Mouse (Mus musculus): ENCODE data around the gene Kif6. TPM values are rescaled to one million over a fixed set of nuclear protein-coding genes. Genes with fewer than 3 reads are reported as not detected.

Gene Kif6
- polyA plus RNA-seq, 1 experiment from 2014 or later, result 2.8 TPM

DNA sequence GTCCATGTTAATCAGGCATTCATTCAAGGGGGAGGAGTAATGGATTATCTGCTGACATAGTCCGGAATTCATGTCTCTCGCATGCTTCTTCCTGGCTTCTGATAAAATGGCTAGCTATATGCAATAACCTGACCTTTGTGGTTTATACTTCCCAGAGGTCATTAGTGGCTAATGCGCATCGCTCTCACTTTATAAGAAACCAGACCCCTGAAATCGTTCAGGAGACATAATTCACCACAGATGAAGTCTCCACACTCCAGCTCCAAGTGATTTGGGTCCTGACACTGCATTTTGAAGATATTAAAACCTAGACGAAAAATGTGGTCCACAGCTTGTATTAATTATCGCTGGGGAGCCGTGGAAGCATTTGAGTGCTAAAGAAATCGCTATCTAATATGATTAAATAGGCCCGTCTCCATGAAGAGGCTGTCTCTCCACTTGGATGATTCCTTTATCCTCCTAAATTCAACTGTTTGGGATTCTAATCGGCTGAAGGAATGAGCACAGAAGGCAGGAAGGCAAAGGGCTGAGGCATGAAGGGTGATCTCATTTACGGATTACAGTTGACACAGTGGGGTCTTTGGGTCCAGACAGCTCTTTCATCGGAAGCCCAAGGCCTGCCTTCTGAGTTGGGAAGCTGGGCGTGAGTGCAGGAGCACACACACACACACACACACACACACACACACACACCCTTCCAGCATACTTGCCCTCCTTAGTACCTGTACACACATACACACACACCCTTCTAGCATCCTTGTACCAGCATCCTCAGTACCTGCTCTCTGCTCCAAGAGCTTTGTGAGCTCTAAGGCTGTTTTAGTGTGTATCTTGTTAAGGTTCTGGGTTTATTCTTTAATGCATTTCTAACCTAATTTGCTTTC lies 128.9 kb downstream of the Kif6 start:
- no peak for DNase-seq (ENCODE audit: extremely low spot score, low spot score)
- peaks cover 10% of the 10 kb centered on the region for H3K4me1 ChIP-seq
- H3K36me3 ChIP-seq (replicated peaks), result no peaks in the 10 kb centered on the region
- H3K27me3 ChIP-seq (ENCODE audit: poor library complexity, severe bottlenecking), result no peaks in the 10 kb centered on the region
- WGBS, result 61% methylated on average over 14 of the region's 14 CpGs
- no peak overlapping the region for H3K4me3 ChIP-seq
- H3K9me3 ChIP-seq, result peaks cover 4% of the 10 kb centered on the region; the same call in 1 of the 2 replicates
- peak overlapping the region; percentile 8; the same call in 1 of the 2 replicates for H3K27ac ChIP-seq

DNA sequence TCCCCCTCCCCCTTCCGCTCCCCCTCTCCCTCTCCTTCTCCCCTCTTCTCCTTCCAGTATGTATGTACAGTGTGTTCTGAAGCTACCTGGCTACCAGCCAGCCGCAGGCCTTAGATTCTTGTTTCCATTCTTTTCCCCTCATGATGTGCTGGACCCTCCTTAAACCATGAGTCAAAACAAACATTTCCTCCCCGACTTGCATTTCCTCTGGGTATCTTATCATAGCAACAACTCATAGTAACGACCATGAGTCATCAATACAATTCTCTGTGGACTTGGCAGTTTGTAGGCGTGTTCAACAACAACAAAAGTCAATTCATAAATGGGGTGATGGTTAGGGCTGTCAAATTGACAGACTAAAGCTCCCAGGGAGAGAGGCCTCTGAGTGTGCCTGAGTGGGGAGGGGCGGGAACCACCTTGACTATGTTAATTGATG lies 136.0 kb downstream of the Kif6 start:
- H3K4me1 ChIP-seq, result no peaks in the 10 kb centered on the region
- no peak for DNase-seq (ENCODE audit: extremely low spot score, low spot score)
- H3K36me3 ChIP-seq (replicated peaks), result no peaks in the 10 kb centered on the region
- 79% methylated on average over 6 of the region's 6 CpGs for WGBS
- no peak overlapping the region for H3K27ac ChIP-seq
- no peaks in the 10 kb centered on the region for H3K27me3 ChIP-seq (ENCODE audit: poor library complexity, severe bottlenecking)
- H3K9me3 ChIP-seq, result peaks cover 4% of the 10 kb centered on the region; the same call in 1 of the 2 replicates
- no peak overlapping the region for H3K4me3 ChIP-seq

DNA sequence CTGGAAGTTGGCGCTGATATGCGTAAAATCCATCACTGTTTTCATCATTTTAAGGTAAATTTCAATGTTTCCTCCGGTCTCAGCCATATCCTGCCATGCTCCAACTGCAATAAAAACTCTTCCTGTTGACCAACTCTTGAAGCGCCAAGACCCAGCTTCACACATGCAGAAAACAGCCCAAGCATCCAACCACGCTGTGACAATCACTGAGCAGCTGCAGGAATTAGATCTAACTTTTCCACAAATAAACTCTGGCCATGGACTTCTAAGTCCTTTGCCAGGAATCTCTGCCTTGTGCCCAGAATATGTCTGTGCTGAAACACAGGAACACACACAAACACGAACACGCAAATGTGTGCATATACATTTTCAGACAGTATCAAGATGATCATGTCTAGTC lies 138.9 kb downstream of the Kif6 start:
- H3K9me3 ChIP-seq, result no peaks in the 10 kb centered on the region
- no peak for DNase-seq (ENCODE audit: extremely low spot score, low spot score)
- no peak overlapping the region for H3K27ac ChIP-seq
- no peaks in the 10 kb centered on the region for H3K4me1 ChIP-seq
- H3K36me3 ChIP-seq (replicated peaks), result no peaks in the 10 kb centered on the region
- WGBS, result 95% methylated on average over 7 of the region's 7 CpGs
- H3K4me3 ChIP-seq, result no peak overlapping the region
- H3K27me3 ChIP-seq (ENCODE audit: poor library complexity, severe bottlenecking), result no peaks in the 10 kb centered on the region

DNA sequence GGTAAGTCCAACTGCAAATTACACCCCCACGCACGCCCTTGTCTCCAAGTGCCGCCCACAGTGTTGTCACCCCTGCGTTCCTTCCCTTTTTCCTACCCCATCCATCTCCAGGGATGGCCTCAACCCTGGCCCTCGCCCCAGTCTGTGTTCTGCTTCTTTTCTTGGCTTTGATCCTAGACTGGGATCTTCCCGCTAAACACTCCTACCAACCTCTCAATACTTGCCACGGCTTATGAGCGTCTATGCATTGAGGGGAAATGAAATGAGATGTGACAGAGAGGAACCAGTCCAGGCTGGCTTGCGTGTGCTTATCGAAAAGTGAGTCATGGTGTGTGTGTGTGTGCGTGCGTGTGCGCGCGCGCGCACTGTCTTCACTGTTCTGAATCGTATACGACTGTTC lies 141.9 kb downstream of the Kif6 start:
- no peaks in the 10 kb centered on the region for H3K9me3 ChIP-seq
- no peak overlapping the region for H3K27ac ChIP-seq
- H3K27me3 ChIP-seq (ENCODE audit: poor library complexity, severe bottlenecking), result 0 out of 2 replicates have a peak, but pooled peaks cover under 1% of the 10 kb centered on the region
- no peak overlapping the region for H3K4me3 ChIP-seq
- no peak for DNase-seq (ENCODE audit: extremely low spot score, low spot score)
- 94% methylated on average over 19 of the region's 19 CpGs for WGBS
- no peaks in the 10 kb centered on the region for H3K36me3 ChIP-seq (replicated peaks)
- H3K4me1 ChIP-seq, result peaks cover 7% of the 10 kb centered on the region

DNA sequence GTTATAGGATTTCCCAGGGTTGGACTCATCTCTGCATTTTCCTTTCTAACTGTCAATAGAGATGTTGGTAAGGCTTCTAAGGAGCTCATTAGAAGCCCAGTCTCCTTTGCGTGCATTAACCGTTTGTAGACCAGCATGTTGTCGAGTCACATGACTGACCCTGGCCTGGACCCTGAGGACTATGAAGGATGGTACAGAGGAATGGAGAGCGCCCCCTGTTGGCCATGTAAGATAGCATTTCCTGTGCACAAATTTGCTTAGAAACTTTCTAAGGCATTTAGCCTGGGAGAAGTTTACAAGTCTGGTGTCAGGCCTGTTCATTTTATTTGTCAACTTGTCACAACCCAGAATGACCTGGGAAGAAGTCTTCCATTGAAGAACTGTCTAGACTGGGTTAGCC lies 144.1 kb downstream of the Kif6 start:
- Histone ChIP-seq H3K9me3 (no peaks in the 10 kb centered on the region; the same call in 1 of the 2 replicates), H3K4me3 (no peak overlapping the region), H3K27ac (no peak overlapping the region), H3K4me1 (peaks cover 7% of the 10 kb centered on the region), H3K36me3 (replicated peaks) (no peaks in the 10 kb centered on the region), H3K27me3 (ENCODE audit: poor library complexity, severe bottlenecking) (peaks cover 21% of the 10 kb centered on the region)
- DNase-seq (ENCODE audit: extremely low spot score, low spot score), result no peak
- WGBS, result 81% methylated on average over 4 of the region's 4 CpGs

DNA sequence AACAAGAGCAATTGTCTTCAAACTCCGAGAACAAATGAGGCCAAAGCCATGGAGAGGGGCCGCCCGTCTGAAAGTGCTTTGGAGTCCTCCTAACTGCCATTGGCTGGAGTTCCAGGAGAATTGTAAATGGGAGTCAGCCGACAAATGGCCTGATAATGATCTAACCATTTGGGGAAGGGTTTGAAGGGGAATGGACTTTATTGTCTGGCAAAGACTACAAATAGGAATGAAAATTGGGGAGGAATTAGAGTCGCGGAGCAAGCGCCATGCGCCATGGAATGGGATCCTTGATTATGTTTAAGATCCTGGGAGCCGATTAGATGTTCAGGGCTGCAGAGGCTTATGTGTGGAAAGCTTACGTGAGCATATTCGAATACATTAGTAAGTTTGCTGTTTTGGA lies 146.3 kb downstream of the Kif6 start:
- H3K4me3 ChIP-seq, result no peak overlapping the region
- H3K27ac ChIP-seq, result no peak overlapping the region
- no peaks in the 10 kb centered on the region for H3K36me3 ChIP-seq (replicated peaks)
- no peak for DNase-seq (ENCODE audit: extremely low spot score, low spot score)
- no peaks in the 10 kb centered on the region; the same call in 1 of the 2 replicates for H3K9me3 ChIP-seq
- H3K4me1 ChIP-seq, result peaks cover 12% of the 10 kb centered on the region
- WGBS, result 81% methylated on average over 11 of the region's 11 CpGs
- H3K27me3 ChIP-seq (ENCODE audit: poor library complexity, severe bottlenecking), result peaks cover 43% of the 10 kb centered on the region

DNA sequence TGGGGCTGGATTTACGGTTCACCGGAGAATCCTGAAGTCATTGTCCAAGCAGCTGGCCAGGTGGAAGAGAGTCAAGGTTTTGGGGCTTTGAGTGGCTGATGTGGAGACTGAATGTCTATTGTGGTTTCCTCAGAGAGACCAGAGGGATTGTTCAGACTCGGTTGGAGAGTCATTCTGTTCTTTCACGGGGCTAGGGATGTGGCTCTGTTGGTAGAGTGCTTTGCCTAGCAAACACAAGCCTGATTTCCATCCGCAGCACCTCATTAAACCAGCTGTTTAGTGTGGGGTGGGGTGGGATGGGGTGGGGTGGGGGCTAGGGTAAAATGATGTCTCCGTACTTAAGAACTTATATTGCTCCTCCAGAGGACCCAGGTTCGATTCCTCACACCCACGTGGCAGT lies 146.9 kb downstream of the Kif6 start:
- 67% methylated on average over 8 of the region's 8 CpGs for WGBS
- peaks cover 49% of the 10 kb centered on the region for H3K27me3 ChIP-seq (ENCODE audit: poor library complexity, severe bottlenecking)

DNA sequence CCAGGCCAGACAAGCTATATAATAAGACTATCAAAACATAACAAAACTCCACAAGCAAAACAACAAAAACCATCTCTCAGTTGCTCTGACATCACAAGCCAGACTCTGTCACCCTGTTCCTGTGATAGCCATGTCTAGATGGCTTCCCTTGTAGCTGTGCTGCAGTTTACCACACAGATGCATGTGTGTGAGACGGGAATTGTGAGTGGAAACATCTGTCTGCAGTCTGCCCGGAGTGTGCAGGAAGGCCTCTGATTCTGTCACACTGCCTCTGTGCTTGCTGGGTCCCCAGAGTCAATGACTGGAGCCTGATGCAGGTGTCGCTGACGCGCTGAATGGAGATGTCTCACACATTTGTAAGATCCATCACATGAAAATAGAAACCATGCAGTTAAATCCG lies 150.0 kb downstream of the Kif6 start:
- no peak for DNase-seq (ENCODE audit: extremely low spot score, low spot score)
- WGBS, result 81% methylated on average over 6 of the region's 6 CpGs
- no peaks in the 10 kb centered on the region for H3K36me3 ChIP-seq (replicated peaks)
- no peak overlapping the region for H3K27ac ChIP-seq
- no peaks in the 10 kb centered on the region; the same call in 1 of the 2 replicates for H3K9me3 ChIP-seq
- peaks cover 25% of the 10 kb centered on the region for H3K4me1 ChIP-seq
- peaks cover 68% of the 10 kb centered on the region for H3K27me3 ChIP-seq (ENCODE audit: poor library complexity, severe bottlenecking)
- no peak overlapping the region for H3K4me3 ChIP-seq

More for the DNA sequence above, 146.9 kb downstream of the Kif6 start:
- H3K4me3 ChIP-seq, result no peak overlapping the region
- no peak overlapping the region for H3K27ac ChIP-seq
- no peak for DNase-seq (ENCODE audit: extremely low spot score, low spot score)
- H3K9me3 ChIP-seq, result no peaks in the 10 kb centered on the region; the same call in 1 of the 2 replicates
- H3K36me3 ChIP-seq (replicated peaks), result no peaks in the 10 kb centered on the region
- H3K4me1 ChIP-seq, result peaks cover 12% of the 10 kb centered on the region

DNA sequence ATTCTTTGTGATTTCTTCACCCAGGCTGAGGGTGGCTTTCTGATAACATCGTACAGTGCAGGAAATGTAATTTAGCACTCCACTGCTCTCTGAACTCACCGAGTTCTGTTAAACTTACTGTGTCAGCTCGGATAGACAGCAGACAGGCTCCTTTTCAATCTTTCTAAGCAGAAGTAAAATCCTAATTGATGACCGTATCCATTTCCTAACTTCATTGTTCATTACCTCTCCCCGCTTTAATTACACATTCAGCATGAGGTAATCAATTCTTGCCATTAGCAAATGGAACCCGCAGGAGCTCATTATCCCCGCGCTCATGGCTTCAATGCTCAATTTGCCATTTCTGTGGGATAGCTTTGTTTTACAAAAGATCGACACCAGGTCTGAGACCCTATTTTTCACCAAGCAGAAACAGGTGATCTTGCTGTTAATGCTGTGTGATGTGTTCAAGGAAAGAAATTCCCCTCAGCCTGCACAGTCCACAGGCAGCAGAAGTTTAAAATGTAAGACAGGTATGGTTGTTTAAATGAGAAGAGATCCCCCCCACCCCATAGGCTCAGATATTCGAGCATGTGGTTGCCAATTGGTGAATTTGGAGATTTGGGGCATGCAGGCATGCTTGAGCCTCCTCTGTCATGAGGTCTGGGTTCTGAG lies 152.9 kb downstream of the Kif6 start:
- Histone ChIP-seq H3K4me1 (peaks cover 18% of the 10 kb centered on the region), H3K4me3 (no peak overlapping the region), H3K27ac (no peak overlapping the region), H3K9me3 (no peaks in the 10 kb centered on the region; the same call in 1 of the 2 replicates), H3K27me3 (ENCODE audit: poor library complexity, severe bottlenecking) (peaks cover 85% of the 10 kb centered on the region), H3K36me3 (replicated peaks) (no peaks in the 10 kb centered on the region)
- no peak for DNase-seq (ENCODE audit: extremely low spot score, low spot score)
- 15% methylated on average over 10 of the region's 10 CpGs for WGBS

DNA sequence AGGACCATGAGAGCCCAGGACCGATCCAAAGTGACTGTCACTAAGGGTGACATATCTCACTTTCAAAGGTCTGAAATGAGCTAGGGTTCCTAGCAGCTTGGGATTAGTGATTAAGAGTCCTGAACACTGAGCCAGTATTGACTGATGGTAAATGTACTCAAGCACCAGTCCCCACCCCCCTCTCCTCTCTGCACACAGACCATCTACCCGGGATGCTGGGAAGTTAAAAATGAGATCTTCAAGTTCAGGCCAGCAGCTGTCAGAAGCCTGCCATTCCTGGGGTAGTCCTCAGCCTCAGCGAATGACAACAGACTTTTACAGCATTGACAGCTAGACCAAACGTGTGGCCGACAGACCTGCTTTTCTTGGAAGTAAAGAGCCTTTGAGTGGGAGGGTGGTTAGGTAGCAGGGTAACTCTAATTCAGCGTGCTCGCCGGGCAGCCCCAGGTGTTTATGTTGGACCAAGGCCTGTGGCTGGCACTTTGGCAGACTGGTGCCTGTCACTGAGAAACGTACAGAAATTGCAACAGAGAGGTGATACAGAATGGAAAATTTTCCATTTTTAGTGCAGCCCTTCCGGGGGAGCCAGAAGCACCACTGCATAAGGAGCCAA lies 156.9 kb downstream of the Kif6 start:
- Histone ChIP-seq H3K9me3 (no peaks in the 10 kb centered on the region), H3K27me3 (ENCODE audit: poor library complexity, severe bottlenecking) (peaks cover 61% of the 10 kb centered on the region), H3K4me3 (no peak overlapping the region), H3K4me1 (peaks cover 13% of the 10 kb centered on the region), H3K36me3 (replicated peaks) (no peaks in the 10 kb centered on the region), H3K27ac (no peak overlapping the region)
- 86% methylated on average over 10 of the region's 10 CpGs for WGBS
- DNase-seq (ENCODE audit: extremely low spot score, low spot score), result no peak

DNA sequence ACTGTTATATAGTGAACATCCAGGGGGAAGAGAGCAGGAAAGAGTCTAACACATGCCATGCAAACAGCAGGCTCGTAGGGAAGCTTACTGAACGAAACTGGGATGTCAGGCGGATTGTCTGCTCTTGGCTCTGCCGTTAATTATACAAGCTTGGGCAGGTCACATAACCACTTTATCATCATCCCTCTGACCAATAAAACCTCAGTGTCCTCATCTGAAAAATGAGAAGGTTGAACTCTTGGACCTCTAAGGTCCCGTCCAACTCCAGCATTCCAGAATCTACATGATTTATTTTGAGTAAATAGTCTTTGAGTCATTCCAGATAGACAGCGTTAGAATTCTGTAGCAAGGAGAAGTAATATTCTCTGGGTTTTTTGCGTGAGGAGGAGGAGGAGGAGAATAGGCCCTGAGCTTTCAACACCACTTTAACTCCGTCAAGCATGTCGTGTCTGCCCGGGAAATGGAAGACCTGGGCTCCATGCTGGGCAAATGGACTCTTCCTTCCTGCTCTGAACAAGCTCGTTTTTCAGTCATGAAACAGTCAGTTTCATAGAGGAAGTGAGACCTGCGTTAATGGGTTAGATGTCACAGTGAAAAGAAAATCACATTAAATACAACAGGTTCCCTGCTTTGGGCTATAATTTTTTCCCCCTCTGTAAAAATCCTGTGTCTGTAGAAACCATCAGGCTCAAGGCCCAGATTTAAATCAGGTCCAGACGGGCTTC lies 162.3 kb downstream of the Kif6 start:
- no peak for DNase-seq (ENCODE audit: extremely low spot score, low spot score)
- Histone ChIP-seq H3K4me3 (no peak overlapping the region), H3K27ac (no peak overlapping the region), H3K9me3 (no peaks in the 10 kb centered on the region), H3K4me1 (no peaks in the 10 kb centered on the region), H3K27me3 (ENCODE audit: poor library complexity, severe bottlenecking) (peaks cover 19% of the 10 kb centered on the region; the same call in 1 of the 2 replicates), H3K36me3 (replicated peaks) (no peaks in the 10 kb centered on the region)
- 86% methylated on average over 13 of the region's 13 CpGs for WGBS

DNA sequence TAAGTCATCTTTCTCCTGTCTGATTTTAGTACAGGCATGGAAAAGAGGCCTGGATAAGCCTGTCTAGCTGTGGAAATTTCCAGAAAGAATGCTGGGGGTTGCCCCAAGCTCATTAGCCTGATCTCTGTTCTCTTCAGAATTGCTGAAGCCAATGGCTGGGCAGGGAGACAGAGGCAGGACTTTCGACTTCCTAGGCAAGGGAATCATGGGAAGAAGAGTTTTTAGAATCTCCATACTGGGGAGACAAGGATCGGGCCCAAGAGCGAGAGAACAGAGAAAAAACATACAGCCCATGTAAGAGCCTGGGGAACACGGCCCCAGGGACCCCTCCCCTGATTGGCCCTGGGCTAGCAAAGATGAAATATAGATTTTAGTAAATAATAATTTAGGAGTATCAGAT lies 164.1 kb downstream of the Kif6 start:
- H3K36me3 ChIP-seq (replicated peaks), result no peaks in the 10 kb centered on the region
- DNase-seq (ENCODE audit: extremely low spot score, low spot score), result no peak
- H3K4me3 ChIP-seq, result no peak overlapping the region
- no peaks in the 10 kb centered on the region for H3K9me3 ChIP-seq
- no peak overlapping the region for H3K27ac ChIP-seq
- H3K4me1 ChIP-seq, result no peaks in the 10 kb centered on the region
- 90% methylated on average over 4 of the region's 4 CpGs for WGBS
- peaks cover 2% of the 10 kb centered on the region; the same call in 1 of the 2 replicates for H3K27me3 ChIP-seq (ENCODE audit: poor library complexity, severe bottlenecking)

All from forebrain, embryonic 10.5 days (tissue).